Mouse (Mus musculus) heart, embryonic 13.5 days (tissue): ENCODE measurements around the gene Olfr1427. TPM values are rescaled to one million over a fixed set of nuclear protein-coding genes. Genes with fewer than 3 reads are reported as not detected.
"Not testable (repeated sequence)": the region's sequence is repeated elsewhere in the genome, so short reads cannot be mapped to it uniquely, and the experiment has no call there.

Experiments used
- ATAC-seq: fragments of 200-750 bp; cut with Nextera tagmentation; 2 replicates; pipeline ENCODE4 v1.8.0; 2017; ENCODE audit warnings: moderate TSS enrichment; ENCODE audit not compliant: insufficient number of reproducible peaks, low FRiP score, low TSS enrichment; ENCODE audit errors: extremely low read depth
- H3K27ac ChIP-seq: fragments of 300-500 bp; sonication (generic); replicated peaks from 2 replicates; pipeline ENCODE4 v1.5.1; 2015; ENCODE audit warnings: moderate library complexity, mild to moderate bottlenecking, inconsistent platforms
- H3K27me3 ChIP-seq: fragments of 300-500 bp; sonication (generic); replicated peaks from 2 replicates; pipeline ENCODE4 v1.6.1; 2015; ENCODE audit warnings: mild to moderate bottlenecking, inconsistent platforms
- H3K36me3 ChIP-seq: fragments of 300-500 bp; sonication (generic); 2 replicates; pipeline ENCODE4 v1.6.1; 2015; ENCODE audit warnings: mild to moderate bottlenecking, inconsistent platforms
- H3K4me1 ChIP-seq: fragments of 300-500 bp; sonication (generic); 2 replicates; pipeline ENCODE4 v1.6.1; 2015; ENCODE audit warnings: inconsistent platforms
- H3K4me2 ChIP-seq: fragments of 300-500 bp; sonication (generic); 2 replicates; pipeline ENCODE4 v1.6.1; 2015; ENCODE audit warnings: inconsistent platforms, mild to moderate bottlenecking, moderate library complexity
- H3K4me3 ChIP-seq: fragments of 300-500 bp; sonication (generic); 2 replicates; pipeline ENCODE4 v1.5.1; 2015; ENCODE audit warnings: moderate library complexity, mild to moderate bottlenecking, inconsistent platforms
- H3K9ac ChIP-seq: fragments of 300-500 bp; sonication (generic); 2 replicates; pipeline ENCODE4 v1.6.1; 2015; ENCODE audit warnings: inconsistent platforms, mild to moderate bottlenecking, moderate library complexity
- H3K9me3 ChIP-seq: fragments of 300-500 bp; sonication (generic); 2 replicates; pipeline ENCODE4 v1.6.1; 2016; ENCODE audit warnings: inconsistent platforms
- WGBS: fragments of 180-500 bp; shearing (Covaris S2); methylation state at CpG from one replicate; pipeline ENCODE4 v1.1.7; 2015; ENCODE audit warnings: mixed read lengths; 5-methylcytosine and 5-hydroxymethylcytosine counted together
- polyA plus RNA-seq: library from polyadenylated mRNA; unstranded; fragments of >200 nt; fragmentation: Nextera tagmentation; extraction: Ambion mirVana; gene quantifications from 2 replicates; pipeline ENCODE4 v1.2.1, GENCODE M21; 2015

Gene Olfr1427
- polyA plus RNA-seq, 1 experiment from 2014 or later, result not detected

DNA sequence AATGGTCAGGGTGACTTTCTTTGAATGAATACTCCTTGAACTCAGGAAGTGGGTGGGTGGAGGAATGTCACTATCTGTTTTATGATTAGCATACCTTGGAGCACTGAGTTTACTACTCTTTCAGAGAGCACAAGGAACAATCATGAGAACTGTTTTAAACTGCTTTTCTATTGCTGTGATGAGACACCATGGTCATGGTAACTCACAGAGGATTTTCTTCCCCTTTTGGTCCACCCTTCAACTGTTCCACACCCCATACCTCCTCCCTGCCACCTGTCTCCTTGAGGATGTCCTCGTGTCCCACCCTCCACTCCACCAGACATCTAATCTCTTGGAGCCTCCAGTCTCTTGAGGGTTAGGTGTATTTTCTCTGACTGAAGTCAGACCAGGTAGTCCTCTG is 35.3 kb downstream of the Olfr1427 start:
- not testable (repeated sequence) for H3K9me3 ChIP-seq, H3K4me1 ChIP-seq, H3K27me3 ChIP-seq, H3K9ac ChIP-seq, ATAC-seq, H3K4me3 ChIP-seq, H3K4me2 ChIP-seq, H3K27ac ChIP-seq, H3K36me3 ChIP-seq
- 20% methylated on average over 1 of the region's 1 CpGs for WGBS

DNA sequence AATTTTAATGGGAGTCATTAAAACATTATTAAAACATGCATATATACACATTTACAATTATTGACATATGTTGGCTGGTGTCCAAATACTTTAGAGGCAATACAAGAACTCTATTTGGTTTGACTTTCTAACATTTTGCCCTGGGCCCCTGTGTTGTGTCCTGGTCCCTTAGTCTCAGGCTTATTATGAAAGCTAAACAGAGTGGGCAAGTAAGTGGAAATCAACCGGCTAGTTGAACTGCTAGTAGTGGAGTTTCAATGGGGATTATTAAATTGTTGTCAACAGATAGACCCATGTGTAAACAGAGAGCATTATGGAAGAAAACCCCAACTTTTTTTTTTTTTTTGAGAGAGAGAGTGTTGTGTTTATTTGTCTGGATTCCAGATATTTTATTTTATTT is 40.6 kb downstream of the Olfr1427 start, which contains the start of gene Olfr1424:
Olfr1424 (minus strand) TSS at position 101 of the 400 bp plus-strand sequence.
- not testable (repeated sequence) for H3K36me3 ChIP-seq, H3K4me1 ChIP-seq, H3K9me3 ChIP-seq, ATAC-seq, H3K4me3 ChIP-seq, H3K27me3 ChIP-seq, H3K9ac ChIP-seq, H3K27ac ChIP-seq, H3K4me2 ChIP-seq
- 88% methylated on average over 1 of the region's 1 CpGs for whole genome bisulfite sequencing

Other genes starting within 250 kb of the Olfr1427 start
- not detected in 2 replicates for gene Olfr1418, start 242.3 kb downstream of the Olfr1427 start, polyA plus RNA-seq
- gene Olfr1419, start 228.2 kb downstream of the Olfr1427 start, polyA plus RNA-seq, result not detected in 2 replicates
- not detected in 2 replicates for gene Olfr1420, start 216.8 kb downstream of the Olfr1427 start, polyA plus RNA-seq
- gene Patl1, start 190.9 kb downstream of the Olfr1427 start, polyA plus RNA-seq, result 16.0 and 17.0 TPM in 2 replicates
- gene Osbp, start 137.4 kb downstream of the Olfr1427 start, polyA plus RNA-seq, result 4.2 and 4.8 TPM in 2 replicates
- gene Olfr1423, start 62.0 kb downstream of the Olfr1427 start, polyA plus RNA-seq, result not detected in 2 replicates
- not detected in 2 replicates for gene Olfr1424, start 40.7 kb downstream of the Olfr1427 start, polyA plus RNA-seq
- gene Olfr1425, start 25.6 kb downstream of the Olfr1427 start, polyA plus RNA-seq, result not detected in 2 replicates
- not detected in 2 replicates for gene Olfr1426, start 11.3 kb downstream of the Olfr1427 start, polyA plus RNA-seq
- gene Olfr1428, start 12.6 kb upstream of the Olfr1427 start, polyA plus RNA-seq, result not detected in 2 replicates
- not detected in 2 replicates for gene Olfr76, start 19.9 kb upstream of the Olfr1427 start, polyA plus RNA-seq
- gene Olfr1555-ps1, start 66.8 kb upstream of the Olfr1427 start, polyA plus RNA-seq, result not detected in 2 replicates
- gene Olfr1431, start 97.3 kb upstream of the Olfr1427 start, polyA plus RNA-seq, result not detected in 2 replicates
- not detected in 2 replicates for gene Olfr1432, start 129.3 kb upstream of the Olfr1427 start, polyA plus RNA-seq
- gene Olfr262, start 138.3 kb upstream of the Olfr1427 start, polyA plus RNA-seq, result not detected in 2 replicates
- gene Olfr235, start 157.7 kb upstream of the Olfr1427 start, polyA plus RNA-seq, result not detected in 2 replicates
- gene Olfr1434, start 176.5 kb upstream of the Olfr1427 start, polyA plus RNA-seq, result not detected in 2 replicates
- not detected in 2 replicates for gene Olfr1436, start 195.8 kb upstream of the Olfr1427 start, polyA plus RNA-seq
- not detected in 2 replicates for gene Olfr1437, start 221.8 kb upstream of the Olfr1427 start, polyA plus RNA-seq
- gene Olfr1438-ps1, start 232.6 kb upstream of the Olfr1427 start, polyA plus RNA-seq, result not detected in 2 replicates